Mouse (Mus musculus): ENCODE measurements at regions not wholly inside any gene's neighbourhood (a gene's known extent, or its start where the extent isn't known, plus 50 kb on each side); places are given as distances from the start of the nearest gene placed in this dataset.

DNA sequence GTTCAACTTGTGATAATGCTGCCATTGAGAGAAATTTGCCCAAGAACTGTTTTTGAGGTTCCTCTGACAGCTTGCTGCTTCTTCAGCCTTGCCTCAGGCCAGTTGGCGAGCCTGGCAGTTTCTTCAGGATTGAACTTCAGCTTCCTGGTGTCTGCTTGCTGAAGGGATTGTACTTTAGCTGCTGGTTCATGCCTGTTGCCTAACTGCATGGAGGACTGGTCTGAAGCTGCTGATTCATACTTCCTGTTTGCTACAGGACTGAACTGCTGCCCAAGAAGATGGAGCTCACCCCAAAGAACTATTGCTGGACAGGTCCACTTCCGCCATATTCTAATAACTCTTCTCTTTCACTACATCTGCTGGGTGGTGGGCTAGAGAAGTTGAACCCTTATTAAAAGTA, 1086.3 kb upstream of the Slc10a2 start:
- TF ChIP-seq POLR2A (IDR thresholded peaks at IDR 0.05; ENCODE audit: low read depth, low read length) (no peak), CTCF (IDR thresholded peaks at IDR 0.05; ENCODE audit: borderline replicate concordance, insufficient read depth, low read length) (no peak)

Data from embryonic fibroblast, embryonic 13.5 days (primary cell).